Mouse (Mus musculus) thymus, adult 18-20 months (tissue): ENCODE measurements around the gene Tlr2.

ENCODE experiments used
- DNase-seq, 2 experiments: peaks; one replicate each; pipeline ENCODE4 v3.0.0; 2022; ENCODE audit warnings: mixed read lengths in 2 of 2

The Tlr2 gene

GRCm38 (mm10) chr3:83827684-83828083 is 13.9 kb downstream of the Tlr2 start:
- no peak for DNase-seq

- no peak for DNase-seq
These were observed 17.8 kb downstream of the Tlr2 start for GRCm38 (mm10) chr3:83823774-83824173.

- no peak for DNase-seq
These were observed 25.1 kb downstream of the Tlr2 start for GRCm38 (mm10) chr3:83816372-83816925.

- no peak for DNase-seq
These were observed 28.7 kb downstream of the Tlr2 start for GRCm38 (mm10) chr3:83812863-83813262.

- DNase-seq = no peak
These were observed 29.6 kb downstream of the Tlr2 start for GRCm38 (mm10) chr3:83811987-83812386.

- DNase-seq = no peak
These were observed 33.1 kb downstream of the Tlr2 start for GRCm38 (mm10) chr3:83808483-83808882.

GRCm38 (mm10) chr3:83801649-83802155 is 39.9 kb downstream of the Tlr2 start:
- DNase-seq = no peak

GRCm38 (mm10) chr3:83799486-83799885 is 42.1 kb downstream of the Tlr2 start:
- DNase-seq = no peak

- DNase-seq = peak; percentile 8 to 10
These were observed 43.7 kb downstream of the Tlr2 start for GRCm38 (mm10) chr3:83797828-83798227.

- no peak for DNase-seq
These were observed 44.5 kb downstream of the Tlr2 start for GRCm38 (mm10) chr3:83797098-83797497.

GRCm38 (mm10) chr3:83791444-83791843 is 50.1 kb downstream of the Tlr2 start:
- DNase-seq = no peak

GRCm38 (mm10) chr3:83789651-83790451 is 51.7 kb downstream of the Tlr2 start:
- DNase-seq = no peak

GRCm38 (mm10) chr3:83787776-83788305 is 53.7 kb downstream of the Tlr2 start:
- no peak for DNase-seq

GRCm38 (mm10) chr3:83787086-83787485 is 54.5 kb downstream of the Tlr2 start:
- DNase-seq = no peak
